Mouse (Mus musculus) adipocyte (in vitro differentiated cells): ENCODE results near the gene Tbxas1.
A peak's percentile ranks its signal among the peaks of the same experiment; 100 is the strongest.

Source experiments
- DNase-seq: peaks from one replicate; pipeline ENCODE4 v3.0.0-alpha.2; 2016; ENCODE audit warnings: low spot score

Tbxas1 gene

GRCm38 (mm10) chr6:38875258-38876070 lies at the start of gene Tbxas1:
TSS of gene Tbxas1 (plus strand) at chr6:38875404.
- DNase-seq: peak; percentile 44

DNA sequence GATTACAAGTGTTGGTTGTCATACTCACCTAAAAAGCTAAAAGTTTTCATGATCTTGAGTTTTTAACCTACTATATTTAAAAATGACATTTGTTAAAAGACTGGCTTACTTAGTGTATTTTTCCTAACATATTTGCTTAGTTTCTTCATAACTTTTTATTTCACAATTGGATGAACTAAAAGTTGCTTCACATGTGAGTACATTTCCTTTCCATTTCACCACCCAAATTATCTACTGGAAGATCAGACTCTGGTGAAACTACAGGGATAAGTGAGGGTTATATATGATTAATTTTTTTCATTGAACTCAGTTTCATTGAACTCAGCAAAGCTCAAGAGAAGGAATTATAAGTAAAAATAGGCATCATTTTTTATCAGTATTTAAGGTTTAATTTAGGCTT lies 49.3 kb upstream of the Tbxas1 start:
- DNase-seq: peak; percentile 47

DNA sequence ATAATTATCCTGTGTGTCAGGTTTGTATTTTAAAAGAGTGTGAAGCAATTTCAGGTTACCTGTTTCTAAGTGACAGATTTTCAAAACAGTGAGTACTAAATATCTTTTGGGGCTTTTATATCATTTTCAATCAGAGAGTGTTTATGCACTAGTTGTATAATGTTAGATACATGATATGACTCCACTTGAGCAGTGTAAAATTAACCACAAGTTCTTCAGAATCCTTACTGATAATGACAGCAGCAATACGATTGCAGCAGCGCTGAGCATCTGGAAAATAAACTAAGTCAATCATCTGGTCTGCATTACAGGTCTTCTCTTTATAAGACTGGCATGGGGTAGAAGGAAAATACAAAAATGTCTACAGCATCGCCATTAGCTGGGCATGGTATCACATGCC lies 48.3 kb upstream of the Tbxas1 start:
- no peak for DNase-seq

- no peak for DNase-seq
These were observed 47.8 kb upstream of the Tbxas1 start for GRCm38 (mm10) chr6:38827435-38827834.

GRCm38 (mm10) chr6:38828211-38828610 lies 47.0 kb upstream of the Tbxas1 start:
- DNase-seq: no peak

DNA sequence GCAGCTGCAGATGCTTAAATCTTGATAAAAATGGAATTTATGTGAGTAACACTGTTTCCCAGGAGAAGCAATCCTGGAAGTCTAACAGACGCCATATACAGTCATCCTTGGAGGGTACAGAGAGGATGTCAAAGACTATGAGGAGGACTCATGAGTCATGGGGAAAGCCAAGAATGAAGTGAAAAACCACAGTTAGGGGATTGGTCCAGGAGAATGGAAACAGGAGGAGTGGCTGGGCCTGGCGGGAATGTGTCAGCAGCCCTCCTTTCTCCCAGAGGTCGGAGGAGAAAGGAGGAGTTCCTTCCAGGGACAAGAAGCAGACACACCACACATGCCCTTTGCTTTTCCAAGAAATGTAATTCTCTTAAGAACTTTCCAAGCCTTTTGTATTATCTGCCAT lies 45.8 kb upstream of the Tbxas1 start:
- DNase-seq: no peak

- no peak for DNase-seq
These were observed 41.5 kb upstream of the Tbxas1 start for GRCm38 (mm10) chr6:38833721-38834120.

- no peak for DNase-seq
These were observed 40.5 kb upstream of the Tbxas1 start for GRCm38 (mm10) chr6:38834727-38835126.

DNA sequence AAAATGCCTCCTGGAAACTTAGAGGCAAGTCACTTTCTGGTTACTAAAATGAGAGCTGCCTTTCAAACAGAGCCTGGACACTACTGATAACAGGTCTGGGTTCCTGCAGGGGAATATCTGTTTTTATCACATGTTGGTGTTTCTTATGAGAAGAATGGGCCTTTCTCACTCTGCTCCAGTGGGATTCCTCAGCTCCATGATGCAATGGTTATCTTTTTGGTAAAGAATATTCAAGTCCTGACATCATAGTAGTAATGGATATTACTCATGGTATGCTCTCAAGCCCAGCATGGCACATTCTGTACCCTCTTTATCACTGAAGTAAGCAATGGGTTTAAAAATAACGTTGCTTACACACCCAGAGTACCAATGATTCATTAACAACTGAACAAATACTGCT lies 40.0 kb upstream of the Tbxas1 start:
- DNase-seq: no peak

DNA sequence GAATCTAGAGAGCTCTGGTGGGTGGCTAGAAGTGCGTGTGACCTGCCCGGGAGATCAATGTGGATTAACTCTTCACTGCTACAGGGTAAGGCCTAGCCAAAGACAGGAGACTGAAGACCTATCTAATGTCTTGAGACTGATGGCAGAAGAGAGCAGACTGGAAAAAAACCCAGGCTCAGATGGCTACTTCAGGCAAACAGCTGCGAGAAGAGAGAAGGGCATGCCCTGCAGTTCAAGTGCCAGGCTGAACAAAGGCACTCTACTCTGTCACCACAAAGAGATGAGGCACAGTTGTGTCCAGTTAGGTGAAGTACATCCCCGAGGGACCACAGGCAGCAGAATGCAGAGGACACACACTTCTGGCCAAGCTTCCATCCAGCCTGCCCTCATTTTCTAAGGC lies 37.1 kb upstream of the Tbxas1 start:
- no peak for DNase-seq

DNA sequence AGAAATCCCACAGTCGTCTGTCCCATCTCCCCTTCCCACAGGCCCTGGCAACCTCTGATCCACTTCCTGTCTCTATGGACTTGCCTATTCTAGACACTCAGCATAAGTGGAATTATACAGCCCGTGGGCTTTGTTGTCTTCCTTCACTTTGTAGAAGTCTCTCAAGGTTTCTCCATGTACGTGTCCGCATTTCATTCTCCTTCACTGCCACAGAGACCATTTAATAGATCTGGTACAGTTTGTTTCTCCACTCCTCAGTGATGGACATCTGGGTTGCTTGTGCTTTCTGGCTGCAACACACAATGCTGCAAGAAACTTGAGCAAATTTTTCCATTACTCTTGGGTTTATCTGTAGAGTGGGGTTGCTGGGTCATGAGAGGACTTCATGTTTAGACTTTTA lies 35.3 kb upstream of the Tbxas1 start:
- no peak for DNase-seq

DNA sequence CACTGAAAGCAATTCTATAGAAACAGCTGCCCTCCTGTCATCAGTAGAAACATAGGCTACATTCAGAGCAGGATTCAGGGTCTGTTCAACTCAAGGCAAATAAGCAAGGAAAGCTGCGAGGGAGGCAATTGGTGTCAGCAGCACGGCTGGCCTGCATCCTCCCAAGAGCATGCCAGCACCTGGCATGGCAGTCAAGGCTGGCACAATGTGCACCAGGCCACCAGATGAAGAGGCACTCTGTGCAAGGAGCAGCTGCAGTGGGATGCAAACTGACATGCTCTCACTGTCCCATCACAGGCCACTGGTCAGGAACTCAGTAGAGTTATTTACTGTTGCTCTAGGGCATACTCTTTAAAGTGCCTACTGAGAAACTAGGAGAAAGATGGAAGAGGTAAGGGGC lies 34.8 kb upstream of the Tbxas1 start:
- DNase-seq: peak; percentile 55

DNA sequence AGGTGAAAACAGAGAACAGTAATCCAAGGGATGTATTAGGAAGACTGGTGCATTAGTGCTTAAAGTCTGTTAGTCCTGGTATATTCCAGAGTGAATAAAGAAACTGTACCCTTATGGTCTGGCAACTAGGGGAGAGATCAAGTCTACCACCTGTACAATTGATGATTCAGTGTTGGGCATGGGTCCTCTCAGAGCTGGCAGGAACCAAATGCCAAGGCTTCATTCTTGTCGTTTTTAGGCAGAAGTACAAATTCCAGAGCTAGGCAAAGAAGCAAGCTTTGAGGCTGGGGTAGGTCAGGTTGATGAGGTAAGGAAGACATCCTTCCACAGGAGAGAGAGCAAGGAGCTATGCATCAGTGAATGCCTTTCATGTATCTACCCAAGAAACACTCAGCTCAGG lies 34.4 kb upstream of the Tbxas1 start:
- DNase-seq: no peak

- DNase-seq: no peak
These were observed 33.7 kb upstream of the Tbxas1 start for GRCm38 (mm10) chr6:38841551-38841950.

- DNase-seq: no peak
These were observed 30.1 kb upstream of the Tbxas1 start for GRCm38 (mm10) chr6:38845117-38845516.

GRCm38 (mm10) chr6:38845876-38846275 lies 29.3 kb upstream of the Tbxas1 start:
- no peak for DNase-seq

- DNase-seq: no peak
These were observed 28.6 kb upstream of the Tbxas1 start for GRCm38 (mm10) chr6:38846330-38847195.

GRCm38 (mm10) chr6:38847447-38847846 lies 27.8 kb upstream of the Tbxas1 start:
- DNase-seq: no peak

GRCm38 (mm10) chr6:38847958-38848910 lies 27.0 kb upstream of the Tbxas1 start:
- no peak for DNase-seq

- DNase-seq: no peak
These were observed 24.4 kb upstream of the Tbxas1 start for GRCm38 (mm10) chr6:38850715-38851259.

GRCm38 (mm10) chr6:38851740-38852139 lies 23.5 kb upstream of the Tbxas1 start:
- DNase-seq: no peak

DNA sequence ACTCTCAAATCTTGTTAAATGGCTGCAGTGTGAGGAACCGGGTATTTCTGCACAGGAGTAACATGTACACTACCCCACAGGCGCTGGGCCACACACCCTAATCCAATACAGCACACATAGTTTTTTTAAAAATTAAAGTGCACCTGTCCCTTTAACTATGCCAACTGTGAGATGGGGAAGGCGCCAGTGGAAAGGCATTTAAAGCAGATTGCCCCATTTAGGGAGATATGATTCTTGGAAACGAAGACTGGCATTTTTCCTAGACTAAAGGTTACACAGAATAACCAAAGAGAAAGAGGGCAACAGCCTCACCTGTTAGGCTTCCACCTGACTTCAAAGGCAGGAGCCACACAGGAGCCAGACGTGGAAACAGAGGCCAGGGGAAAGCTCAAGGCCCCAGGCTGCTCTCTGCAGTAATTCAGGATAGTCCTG lies 21.6 kb upstream of the Tbxas1 start:
- DNase-seq: no peak
